Mouse (Mus musculus): ENCODE results near the gene P3h4. TPM values are rescaled to one million over a fixed set of nuclear protein-coding genes. Genes with fewer than 3 reads are reported as not detected.

Gene P3h4
- polyA plus RNA-seq, 1 experiment from 2014 or later: 40.2 TPM

- DNase-seq (ENCODE audit: low spot score): no peak
- no peaks in the 10 kb centered on the region for H3K27me3 ChIP-seq (ENCODE audit: control insufficient read depth, insufficient read depth, low read length)
- H3K4me3 ChIP-seq (ENCODE audit: low read depth, low read length): no peak overlapping the region
- H3K9ac ChIP-seq (ENCODE audit: low read length): no peak overlapping the region
- WGBS: 92% methylated on average over 3 of the region's 3 CpGs
- peaks cover 12% of the 10 kb centered on the region for H3K4me1 ChIP-seq (ENCODE audit: control insufficient read depth, insufficient read depth, low read length)
- H3K9me3 ChIP-seq (ENCODE audit: control insufficient read depth, low read length): no peaks in the 10 kb centered on the region
- ATAC-seq (ENCODE audit: insufficient number of reproducible peaks, low FRiP score, low TSS enrichment, low read depth): no peak
- H3K36me3 ChIP-seq (ENCODE audit: control insufficient read depth, insufficient read depth, low read length): peaks cover 2% of the 10 kb centered on the region; the same call in 1 of the 2 replicates
- no peak overlapping the region for H3K27ac ChIP-seq (replicated peaks; ENCODE audit: low read depth, low read length)
- H3K4me2 ChIP-seq (ENCODE audit: low read depth, severe bottlenecking): no peak overlapping the region
Measured at GRCm38 (mm10) chr11:100385016-100385415, 29.6 kb downstream of the P3h4 start.

- H3K27me3 ChIP-seq (ENCODE audit: control insufficient read depth, insufficient read depth, low read length): no peaks in the 10 kb centered on the region
- ATAC-seq (ENCODE audit: insufficient number of reproducible peaks, low FRiP score, low TSS enrichment, low read depth): no peak
- no peak for DNase-seq (ENCODE audit: low spot score)
- H3K27ac ChIP-seq (replicated peaks; ENCODE audit: low read depth, low read length): no peak overlapping the region
- H3K36me3 ChIP-seq (ENCODE audit: control insufficient read depth, insufficient read depth, low read length): peaks cover 2% of the 10 kb centered on the region; the same call in 1 of the 2 replicates
- no peak overlapping the region for H3K9ac ChIP-seq (ENCODE audit: low read length)
- peaks cover 3% of the 10 kb centered on the region; the same call in 1 of the 2 replicates for H3K4me1 ChIP-seq (ENCODE audit: control insufficient read depth, insufficient read depth, low read length)
- WGBS: 79% methylated on average over 6 of the region's 6 CpGs
- no peak overlapping the region for H3K4me2 ChIP-seq (ENCODE audit: low read depth, severe bottlenecking)
- H3K9me3 ChIP-seq (ENCODE audit: control insufficient read depth, low read length): no peaks in the 10 kb centered on the region
- H3K4me3 ChIP-seq (ENCODE audit: low read depth, low read length): no peak overlapping the region
Measured at GRCm38 (mm10) chr11:100382682-100383081, 32.0 kb downstream of the P3h4 start.

GRCm38 (mm10) chr11:100379311-100379710 lies 35.3 kb downstream of the P3h4 start:
- 82% methylated on average over 4 of the region's 4 CpGs for WGBS
- ATAC-seq (ENCODE audit: insufficient number of reproducible peaks, low FRiP score, low TSS enrichment, low read depth) (no peak), DNase-seq (ENCODE audit: low spot score) (no peak)
- Histone ChIP-seq H3K4me1 (ENCODE audit: control insufficient read depth, insufficient read depth, low read length) (no peaks in the 10 kb centered on the region), H3K36me3 (ENCODE audit: control insufficient read depth, insufficient read depth, low read length) (peaks cover 6% of the 10 kb centered on the region; the same call in 1 of the 2 replicates), H3K9ac (ENCODE audit: low read length) (no peak overlapping the region), H3K27me3 (ENCODE audit: control insufficient read depth, insufficient read depth, low read length) (no peaks in the 10 kb centered on the region), H3K27ac (replicated peaks; ENCODE audit: low read depth, low read length) (no peak overlapping the region), H3K4me3 (ENCODE audit: low read depth, low read length) (no peak overlapping the region), H3K4me2 (ENCODE audit: low read depth, severe bottlenecking) (no peak overlapping the region), H3K9me3 (ENCODE audit: control insufficient read depth, low read length) (no peaks in the 10 kb centered on the region)

GRCm38 (mm10) chr11:100378446-100378845 lies 36.2 kb downstream of the P3h4 start:
- H3K27ac ChIP-seq (replicated peaks; ENCODE audit: low read depth, low read length): no peak overlapping the region
- H3K27me3 ChIP-seq (ENCODE audit: control insufficient read depth, insufficient read depth, low read length): no peaks in the 10 kb centered on the region
- 88% methylated on average over 5 of the region's 5 CpGs for WGBS
- H3K4me3 ChIP-seq (ENCODE audit: low read depth, low read length): no peak overlapping the region
- H3K9me3 ChIP-seq (ENCODE audit: control insufficient read depth, low read length): no peaks in the 10 kb centered on the region
- DNase-seq (ENCODE audit: low spot score) (no peak), ATAC-seq (ENCODE audit: insufficient number of reproducible peaks, low FRiP score, low TSS enrichment, low read depth) (no peak)
- H3K9ac ChIP-seq (ENCODE audit: low read length): no peak overlapping the region
- no peaks in the 10 kb centered on the region for H3K4me1 ChIP-seq (ENCODE audit: control insufficient read depth, insufficient read depth, low read length)
- no peak overlapping the region for H3K4me2 ChIP-seq (ENCODE audit: low read depth, severe bottlenecking)
- peaks cover 9% of the 10 kb centered on the region; the same call in 1 of the 2 replicates for H3K36me3 ChIP-seq (ENCODE audit: control insufficient read depth, insufficient read depth, low read length)

- no peak overlapping the region for H3K4me3 ChIP-seq (ENCODE audit: low read depth, low read length)
- no peak for ATAC-seq (ENCODE audit: insufficient number of reproducible peaks, low FRiP score, low TSS enrichment, low read depth)
- no peak overlapping the region for H3K27ac ChIP-seq (replicated peaks; ENCODE audit: low read depth, low read length)
- 95% methylated on average over 14 of the region's 14 CpGs for WGBS
- no peak overlapping the region for H3K9ac ChIP-seq (ENCODE audit: low read length)
- H3K4me2 ChIP-seq (ENCODE audit: low read depth, severe bottlenecking): no peak overlapping the region
- H3K27me3 ChIP-seq (ENCODE audit: control insufficient read depth, insufficient read depth, low read length): no peaks in the 10 kb centered on the region
- H3K36me3 ChIP-seq (ENCODE audit: control insufficient read depth, insufficient read depth, low read length): peaks cover 11% of the 10 kb centered on the region; the same call in 1 of the 2 replicates
- no peaks in the 10 kb centered on the region for H3K9me3 ChIP-seq (ENCODE audit: control insufficient read depth, low read length)
- H3K4me1 ChIP-seq (ENCODE audit: control insufficient read depth, insufficient read depth, low read length): no peaks in the 10 kb centered on the region
- DNase-seq (ENCODE audit: low spot score): no peak
Measured at GRCm38 (mm10) chr11:100377989-100378388, 36.6 kb downstream of the P3h4 start.

GRCm38 (mm10) chr11:100376746-100377389 lies 37.8 kb downstream of the P3h4 start:
- no peak for DNase-seq (ENCODE audit: low spot score)

GRCm38 (mm10) chr11:100376005-100376404 lies 38.6 kb downstream of the P3h4 start:
- no peak overlapping the region for H3K27ac ChIP-seq (replicated peaks; ENCODE audit: low read depth, low read length)
- 80% methylated on average over 4 of the region's 4 CpGs for WGBS

More at GRCm38 (mm10) chr11:100376746-100377389, 37.8 kb downstream of the P3h4 start:
- peaks cover 11% of the 10 kb centered on the region; the same call in 1 of the 2 replicates for H3K36me3 ChIP-seq (ENCODE audit: control insufficient read depth, insufficient read depth, low read length)
- no peak overlapping the region for H3K4me3 ChIP-seq (ENCODE audit: low read depth, low read length)
- H3K27ac ChIP-seq (replicated peaks; ENCODE audit: low read depth, low read length): no peak overlapping the region
- H3K4me2 ChIP-seq (ENCODE audit: low read depth, severe bottlenecking): no peak overlapping the region
- no peaks in the 10 kb centered on the region for H3K4me1 ChIP-seq (ENCODE audit: control insufficient read depth, insufficient read depth, low read length)
- no peak for ATAC-seq (ENCODE audit: insufficient number of reproducible peaks, low FRiP score, low TSS enrichment, low read depth)
- no peak overlapping the region for H3K9ac ChIP-seq (ENCODE audit: low read length)
- H3K9me3 ChIP-seq (ENCODE audit: control insufficient read depth, low read length): no peaks in the 10 kb centered on the region
- WGBS: 90% methylated on average over 21 of the region's 21 CpGs
- no peaks in the 10 kb centered on the region for H3K27me3 ChIP-seq (ENCODE audit: control insufficient read depth, insufficient read depth, low read length)

GRCm38 (mm10) chr11:100375127-100375526 lies 39.5 kb downstream of the P3h4 start:
- Histone ChIP-seq H3K4me3 (ENCODE audit: low read depth, low read length) (no peak overlapping the region), H3K9me3 (ENCODE audit: control insufficient read depth, low read length) (no peaks in the 10 kb centered on the region), H3K27ac (replicated peaks; ENCODE audit: low read depth, low read length) (no peak overlapping the region), H3K27me3 (ENCODE audit: control insufficient read depth, insufficient read depth, low read length) (no peaks in the 10 kb centered on the region), H3K36me3 (ENCODE audit: control insufficient read depth, insufficient read depth, low read length) (peaks cover 9% of the 10 kb centered on the region; the same call in 1 of the 2 replicates), H3K4me2 (ENCODE audit: low read depth, severe bottlenecking) (no peak overlapping the region), H3K9ac (ENCODE audit: low read length) (no peak overlapping the region), H3K4me1 (ENCODE audit: control insufficient read depth, insufficient read depth, low read length) (no peaks in the 10 kb centered on the region)
- WGBS: 88% methylated on average over 9 of the region's 9 CpGs
- DNase-seq (ENCODE audit: low spot score) (no peak), ATAC-seq (ENCODE audit: insufficient number of reproducible peaks, low FRiP score, low TSS enrichment, low read depth) (no peak)

More at GRCm38 (mm10) chr11:100376005-100376404, 38.6 kb downstream of the P3h4 start:
- Histone ChIP-seq H3K27me3 (ENCODE audit: control insufficient read depth, insufficient read depth, low read length) (no peaks in the 10 kb centered on the region), H3K36me3 (ENCODE audit: control insufficient read depth, insufficient read depth, low read length) (peaks cover 11% of the 10 kb centered on the region; the same call in 1 of the 2 replicates), H3K9me3 (ENCODE audit: control insufficient read depth, low read length) (no peaks in the 10 kb centered on the region), H3K9ac (ENCODE audit: low read length) (no peak overlapping the region), H3K4me2 (ENCODE audit: low read depth, severe bottlenecking) (no peak overlapping the region), H3K4me1 (ENCODE audit: control insufficient read depth, insufficient read depth, low read length) (no peaks in the 10 kb centered on the region), H3K4me3 (ENCODE audit: low read depth, low read length) (no peak overlapping the region)
- DNase-seq (ENCODE audit: low spot score): no peak
- no peak for ATAC-seq (ENCODE audit: insufficient number of reproducible peaks, low FRiP score, low TSS enrichment, low read depth)

Measured in limb, embryonic 11.5 days (tissue).